Mouse (Mus musculus) Muller cell, postnatal 12 days (primary cell): ENCODE results near the gene Klhl29.
A peak's percentile ranks its signal among the peaks of the same experiment; 100 is the strongest.

Experiments used
- DNase-seq: peaks from one replicate; pipeline ENCODE4 v3.0.0-alpha.2; 2015; ENCODE audit errors: inconsistent ontology term

Gene Klhl29

DNA sequence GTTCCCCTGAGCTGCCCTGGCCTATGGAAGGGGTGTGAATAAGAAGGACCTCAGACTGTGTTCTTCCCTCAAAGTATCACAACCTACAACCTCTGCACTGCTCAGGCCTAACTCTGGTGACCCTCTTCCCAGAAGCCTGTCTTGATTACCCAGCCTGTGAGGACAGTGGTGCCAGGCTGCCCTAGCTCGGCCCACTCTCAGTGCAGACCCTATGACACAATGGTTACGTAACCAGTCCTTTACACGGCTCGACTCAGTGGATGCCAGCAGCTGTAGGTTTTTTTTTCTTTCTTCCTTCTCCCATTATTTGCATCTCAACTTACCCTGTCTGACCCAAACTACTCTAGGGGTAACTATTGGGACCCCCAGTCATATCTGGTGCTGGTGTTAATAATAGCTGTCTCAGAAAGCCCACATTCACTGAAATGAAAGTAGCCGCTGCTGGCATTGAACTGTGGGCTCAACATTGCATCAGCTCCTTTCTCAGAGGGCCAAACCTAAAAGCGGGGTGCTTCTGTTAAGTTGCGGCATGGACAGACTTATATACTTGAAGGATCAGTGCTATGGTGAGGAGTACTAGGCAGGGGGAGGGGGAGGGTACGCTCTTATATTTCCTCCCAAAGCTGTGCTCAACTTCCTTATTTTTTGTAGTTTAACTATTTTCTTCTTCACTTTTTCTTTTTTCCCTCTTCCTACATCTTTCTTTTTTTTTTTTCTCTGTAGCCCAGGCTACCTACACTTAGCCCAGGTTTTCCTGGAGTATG lies 152.9 kb downstream of the Klhl29 start:
- DNase-seq = no peak

DNA sequence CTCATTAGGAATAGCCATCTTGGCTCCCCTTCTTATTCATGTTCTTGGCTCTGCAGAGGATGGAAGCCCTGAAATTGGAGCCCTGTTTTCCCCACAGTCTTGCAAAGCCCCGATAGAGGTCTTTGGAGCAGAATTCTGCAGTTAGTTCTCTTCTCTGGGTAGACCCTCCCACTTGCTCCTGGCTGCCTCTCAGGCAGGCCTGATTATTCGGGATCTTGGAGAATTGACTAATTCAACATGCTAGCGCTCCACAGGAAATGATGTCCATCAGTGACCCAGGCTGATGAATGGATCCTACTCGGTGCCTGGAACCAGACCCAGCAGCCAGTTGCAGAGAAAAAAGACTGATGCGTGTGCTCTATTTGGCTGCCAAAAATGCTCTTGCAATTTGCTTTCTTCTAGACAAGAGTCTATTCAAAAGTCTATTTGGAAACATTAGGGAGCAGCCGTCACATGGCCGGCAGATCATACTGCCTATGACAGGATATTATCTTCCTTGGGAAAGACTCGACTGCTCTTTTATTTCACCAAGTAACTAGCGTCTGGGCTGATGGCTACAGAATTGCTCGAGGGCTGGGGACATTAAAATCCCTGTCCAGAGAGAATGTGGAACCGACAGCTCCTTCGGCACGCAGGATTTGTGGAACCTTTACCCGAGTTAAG lies 155.4 kb downstream of the Klhl29 start:
- DNase-seq = peak; percentile 51

GRCm38 (mm10) chr12:5215836-5216747 lies 159.4 kb downstream of the Klhl29 start:
- peak; percentile 67 for DNase-seq

GRCm38 (mm10) chr12:5214266-5214665 lies 161.2 kb downstream of the Klhl29 start:
- no peak for DNase-seq

DNA sequence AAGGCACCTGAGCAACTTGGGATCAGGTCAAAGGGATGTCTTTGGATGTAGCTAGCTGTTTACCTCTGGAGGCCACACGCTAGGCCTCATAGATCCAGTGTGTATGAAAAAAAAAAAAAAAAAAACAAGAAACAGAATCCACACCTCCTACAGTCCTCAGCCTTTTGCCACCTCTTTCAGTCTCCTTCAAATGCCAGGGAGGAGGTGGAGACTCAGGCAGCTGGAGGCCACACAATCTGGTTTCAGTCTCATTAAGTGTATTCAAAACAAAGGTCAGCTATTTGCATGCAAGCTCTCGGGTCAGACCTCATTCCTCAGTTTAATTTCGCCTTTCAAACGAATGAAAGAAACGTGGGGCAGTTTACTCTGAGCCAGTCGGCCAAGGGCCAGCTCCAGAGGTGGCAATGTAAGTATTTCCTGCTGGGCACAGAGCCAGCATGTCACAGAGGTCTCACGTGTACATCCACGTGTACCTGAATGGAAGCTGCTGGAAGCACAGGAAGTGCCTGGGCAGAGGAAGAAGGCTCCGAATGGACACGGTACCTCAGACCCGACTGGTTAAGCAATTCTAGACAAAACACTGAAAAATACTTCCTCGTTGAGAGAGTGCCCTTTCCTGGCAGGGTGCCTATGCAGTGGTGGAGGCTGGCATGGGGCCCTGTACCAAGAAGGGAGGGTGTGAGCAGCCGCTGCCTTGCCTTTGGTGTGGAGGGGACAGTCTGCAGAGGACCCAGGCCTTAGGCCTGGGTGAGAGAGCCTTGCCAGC lies 162.0 kb downstream of the Klhl29 start:
- DNase-seq = peak; percentile 90

DNA sequence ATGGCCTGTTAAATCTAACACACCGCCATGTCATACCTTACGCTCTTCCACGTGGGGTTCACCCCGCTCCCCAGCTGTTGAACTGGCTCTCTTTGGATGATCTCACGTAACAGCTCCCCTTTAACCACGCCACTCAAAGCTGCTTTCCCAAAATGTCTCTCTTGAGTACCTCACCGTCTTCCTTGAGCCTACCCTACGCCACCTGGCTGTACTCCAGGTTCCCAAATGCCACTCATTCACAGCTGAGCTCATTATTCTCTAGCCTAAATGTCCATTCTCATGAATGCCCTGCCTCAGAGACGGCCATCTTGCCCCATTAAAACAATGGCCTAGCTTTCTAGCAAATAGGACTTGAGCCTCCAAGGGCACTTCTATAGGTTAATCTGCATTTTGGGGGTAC lies 163.6 kb downstream of the Klhl29 start:
- no peak for DNase-seq

DNA sequence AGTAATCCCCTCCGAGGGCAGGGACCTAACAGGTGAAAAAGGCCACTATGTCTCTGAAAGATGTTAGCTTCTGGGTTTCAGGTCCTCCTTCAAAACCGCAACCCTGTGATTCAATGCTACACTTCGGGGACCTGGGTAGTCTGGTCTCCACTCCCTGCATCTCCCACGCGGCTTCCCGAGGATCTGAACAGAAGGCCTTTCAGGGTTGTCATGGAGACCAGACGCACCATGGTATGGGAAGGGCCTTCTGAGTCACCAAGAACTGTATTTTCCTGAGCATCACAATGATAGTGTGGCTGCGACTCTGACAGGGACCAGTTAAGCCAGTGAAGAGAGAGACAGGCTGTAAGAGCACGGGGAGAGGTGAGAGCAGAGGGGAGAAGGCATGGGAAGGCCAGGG lies 164.7 kb downstream of the Klhl29 start:
- DNase-seq = no peak

GRCm38 (mm10) chr12:5207941-5208905 lies 167.3 kb downstream of the Klhl29 start:
- DNase-seq = no peak

GRCm38 (mm10) chr12:5207172-5207571 lies 168.3 kb downstream of the Klhl29 start:
- DNase-seq = no peak

DNA sequence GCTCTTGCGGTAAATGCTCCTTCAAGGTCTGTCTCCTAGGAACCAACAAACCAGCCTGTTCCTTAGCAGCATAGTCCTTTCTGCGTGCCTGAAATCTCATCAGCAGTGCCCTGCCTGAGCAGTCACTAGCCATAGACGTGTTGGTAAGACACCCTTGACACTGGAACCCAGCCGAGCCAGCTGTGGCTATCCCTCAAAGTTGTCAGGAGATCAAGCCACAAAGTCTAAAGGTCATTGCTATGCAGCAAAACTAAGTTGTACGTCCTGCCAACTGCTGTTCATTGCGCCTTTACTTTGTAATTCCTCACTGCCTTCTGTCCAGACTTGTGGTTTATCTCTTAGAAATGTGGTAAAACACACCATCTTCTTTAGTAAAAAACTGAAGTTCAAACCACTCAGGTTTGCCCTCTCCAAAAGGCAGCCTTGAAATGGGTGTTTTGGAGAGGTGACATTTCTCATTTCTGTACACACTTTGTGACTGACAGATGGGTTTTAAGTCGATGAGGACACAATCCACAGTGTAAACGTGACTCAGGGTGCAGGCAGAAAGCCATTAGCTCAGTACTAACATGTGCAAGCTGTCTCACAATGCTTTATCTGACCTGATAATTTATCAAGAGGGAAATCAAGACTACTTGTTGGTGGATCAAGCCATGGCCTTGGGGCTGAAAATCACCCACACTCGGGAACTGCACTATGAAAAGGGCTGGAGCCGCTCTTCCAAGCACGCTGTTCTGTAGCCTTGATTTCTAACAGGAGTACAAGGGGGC lies 171.2 kb downstream of the Klhl29 start:
- no peak for DNase-seq

DNA sequence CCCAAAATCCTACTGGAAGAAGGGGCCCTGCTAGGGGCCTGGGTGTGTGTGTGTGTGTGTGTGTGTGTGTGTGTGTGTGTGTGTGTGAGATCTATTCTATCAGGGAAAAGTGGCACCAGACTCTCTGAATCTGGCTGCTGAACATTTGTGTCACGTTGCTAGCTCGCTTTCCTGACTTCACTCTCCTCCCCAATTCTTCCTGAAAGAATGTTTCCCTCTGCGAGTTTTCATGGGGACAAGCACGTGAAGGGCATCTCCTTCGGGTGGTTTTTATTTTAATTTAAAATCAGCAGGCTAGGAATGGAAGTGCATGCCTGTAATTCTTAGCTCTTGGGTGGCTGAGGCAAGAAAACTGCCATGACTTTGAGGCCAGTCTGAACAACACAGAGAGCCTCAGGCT lies 172.1 kb downstream of the Klhl29 start:
- no peak for DNase-seq

DNA sequence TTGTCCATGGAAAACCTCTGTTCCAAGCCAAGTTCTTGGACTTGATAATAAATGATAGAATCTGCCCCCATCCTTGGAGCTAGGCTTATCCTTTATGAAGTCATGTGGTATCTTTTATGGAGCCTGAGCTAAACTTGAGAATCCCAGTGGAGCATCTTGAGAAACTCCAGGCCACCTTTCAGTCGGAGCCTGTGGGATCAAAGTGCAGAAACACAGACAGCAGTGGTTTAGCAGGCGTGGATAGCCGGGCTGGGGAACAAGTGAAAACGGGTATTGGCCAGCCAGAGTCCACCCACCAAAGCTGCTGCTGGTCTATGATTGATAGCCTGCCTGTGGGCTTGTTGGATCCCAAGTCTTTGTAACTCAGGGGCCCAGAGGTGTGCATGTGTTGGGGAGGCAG lies 177.2 kb downstream of the Klhl29 start:
- no peak for DNase-seq

DNA sequence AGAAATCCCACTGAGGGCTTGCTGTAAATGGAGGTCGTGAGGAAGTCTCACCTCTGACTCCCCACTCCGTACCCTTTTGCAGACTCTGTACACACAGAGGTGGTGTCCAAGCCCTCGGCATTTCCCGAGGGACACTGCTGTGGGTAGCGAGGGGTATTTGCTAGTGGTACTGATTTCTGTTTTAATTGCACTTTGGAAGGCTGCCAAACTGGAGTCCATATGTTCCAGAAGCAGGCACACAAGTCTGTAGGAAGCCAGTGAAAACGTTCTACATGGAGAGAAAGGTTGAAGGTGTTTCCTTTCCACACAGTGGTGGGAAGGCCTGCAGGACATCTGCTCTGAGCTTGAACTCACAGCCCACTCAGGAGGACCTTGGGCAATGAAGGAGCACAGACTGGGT lies 181.3 kb downstream of the Klhl29 start:
- no peak for DNase-seq

- no peak for DNase-seq
These were observed 183.1 kb downstream of the Klhl29 start for GRCm38 (mm10) chr12:5192380-5192718.

DNA sequence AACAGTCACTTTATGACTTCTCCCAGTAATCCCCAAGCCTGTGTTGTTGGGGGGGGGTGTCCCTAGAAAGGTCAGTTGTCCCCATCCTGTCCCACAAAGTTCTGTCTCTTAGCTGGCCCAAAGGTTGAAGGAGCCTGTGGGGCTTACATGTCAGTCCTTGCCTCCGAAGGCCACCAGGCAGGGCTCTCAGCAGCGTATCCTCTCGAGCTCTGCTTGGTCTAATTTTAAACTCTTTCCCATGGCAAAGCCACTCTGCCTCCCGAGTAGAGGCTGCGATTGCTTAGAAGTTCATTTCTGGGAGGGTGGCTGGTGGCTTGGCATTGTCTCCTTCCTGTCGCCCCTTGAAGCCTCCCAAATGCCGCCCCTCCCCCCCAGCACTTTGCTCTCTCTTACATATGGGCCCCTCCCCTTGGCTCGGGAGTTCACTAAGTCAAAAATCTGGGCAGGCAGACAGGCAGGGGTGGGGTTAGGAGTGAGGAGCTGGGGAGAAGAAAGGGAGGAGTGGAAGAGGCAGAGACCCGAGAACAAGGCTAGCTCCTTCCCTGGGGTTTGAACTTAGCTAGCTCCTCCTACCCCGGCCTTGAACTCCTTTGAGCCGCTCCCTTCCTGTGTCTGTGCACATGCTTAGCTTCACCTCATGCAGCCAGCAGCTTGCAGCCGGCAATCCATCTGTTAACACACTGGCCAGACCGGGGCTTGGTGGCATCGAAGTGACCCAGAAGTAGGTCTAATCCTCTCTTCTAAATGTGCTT lies 183.7 kb downstream of the Klhl29 start:
- no peak for DNase-seq

- DNase-seq = no peak
These were observed 184.3 kb downstream of the Klhl29 start for GRCm38 (mm10) chr12:5191206-5191605.

DNA sequence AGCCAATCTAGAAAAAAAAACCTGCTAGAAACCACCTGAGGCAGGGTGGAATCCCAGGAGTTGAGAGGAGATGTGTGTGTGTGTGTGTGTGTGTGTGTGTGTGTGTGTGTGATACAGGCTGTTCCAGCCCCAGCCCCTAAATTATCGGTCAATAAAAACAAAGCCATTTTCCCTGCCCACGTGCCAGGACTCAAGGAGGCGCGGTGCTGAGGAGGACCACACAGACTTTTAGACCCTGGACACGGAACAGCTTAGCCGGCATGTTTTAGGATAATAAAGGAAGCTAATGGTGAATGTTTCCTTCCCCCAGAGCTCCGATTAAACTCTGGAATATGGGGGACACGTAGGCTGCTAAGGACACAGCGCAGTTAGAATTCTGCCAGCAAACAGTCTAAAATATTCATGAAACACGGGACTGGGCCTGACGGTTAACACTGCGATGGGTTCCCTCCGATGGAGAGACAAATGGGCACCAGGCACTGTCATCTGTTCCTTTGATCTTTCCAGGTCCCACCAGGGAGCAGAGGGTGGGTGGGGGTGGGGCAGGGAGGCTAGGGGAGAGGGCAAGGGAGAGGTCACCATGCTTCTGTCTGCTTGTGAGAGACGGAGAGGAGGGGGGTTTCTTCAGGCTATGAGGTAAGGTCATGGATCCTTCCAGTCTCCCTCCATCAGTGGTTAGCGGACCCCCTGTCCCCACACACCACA lies 185.9 kb downstream of the Klhl29 start:
- no peak for DNase-seq

DNA sequence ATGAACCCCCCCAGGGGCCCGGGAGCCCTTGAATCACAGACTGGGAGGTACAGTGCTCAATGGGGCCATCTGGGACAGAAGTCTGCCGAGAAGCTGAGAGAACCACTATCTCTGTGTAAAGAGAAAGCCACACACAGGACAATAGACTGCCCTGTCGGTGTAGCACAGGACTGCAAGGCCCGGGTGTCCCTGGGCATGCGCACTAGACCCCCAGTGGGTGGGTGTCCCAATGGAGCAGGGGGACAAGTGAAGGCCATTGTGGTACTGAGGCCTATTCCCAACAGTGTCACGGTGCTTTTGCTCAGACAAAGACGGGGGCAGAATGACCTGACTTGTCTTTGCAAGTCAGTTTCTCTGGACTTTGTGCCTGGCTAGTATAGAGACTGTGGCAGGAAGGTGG lies 186.6 kb downstream of the Klhl29 start:
- DNase-seq = no peak
